Mouse (Mus musculus) olfactory bulb, adult 2 months (tissue): ENCODE data around the gene Degs2.

Source experiments
- CTCF ChIP-seq: fragments of 200-500 bp; IDR thresholded peaks from 2 replicates; pipeline ENCODE4 v1.5.1; 2012; ENCODE audit warnings: low read depth, mild to moderate bottlenecking, low read length, moderate library complexity; ENCODE audit not compliant: insufficient read depth
- POLR2A ChIP-seq: fragments of 200-500 bp; IDR thresholded peaks from 2 replicates; pipeline ENCODE4 v1.6.1; 2012; ENCODE audit warnings: mild to moderate bottlenecking, low read depth, low read length, moderate library complexity; ENCODE audit not compliant: insufficient read depth

DNA sequence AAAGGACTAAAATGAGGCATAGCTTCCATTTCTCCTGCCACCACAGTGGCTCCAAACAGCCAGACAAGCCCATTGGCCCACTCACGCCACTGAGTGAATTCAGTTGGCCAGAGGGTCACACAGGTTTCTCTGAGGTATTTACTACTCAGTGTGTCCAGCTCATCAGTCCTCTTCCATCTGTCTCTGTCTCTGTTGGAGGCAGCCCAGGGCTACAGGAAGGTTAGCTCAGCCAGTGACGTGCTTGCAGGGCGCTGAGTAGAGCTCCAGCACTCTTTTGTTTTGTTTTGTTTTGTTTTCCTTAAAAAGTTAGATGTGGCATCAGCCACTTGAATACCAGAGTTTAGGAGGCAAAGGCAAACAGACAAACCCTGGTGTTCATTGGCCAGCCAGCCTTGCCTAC is 28.6 kb downstream of the Degs2 start:
- TF ChIP-seq CTCF (no peak), POLR2A (no peak)
